Mouse (Mus musculus): ENCODE results near the gene Trim58. TPM values are rescaled to one million over a fixed set of nuclear protein-coding genes. Genes with fewer than 3 reads are reported as not detected.

Gene Trim58
- not detected for total RNA-seq (2021)
- long read RNA-seq = 0 reads

DNA sequence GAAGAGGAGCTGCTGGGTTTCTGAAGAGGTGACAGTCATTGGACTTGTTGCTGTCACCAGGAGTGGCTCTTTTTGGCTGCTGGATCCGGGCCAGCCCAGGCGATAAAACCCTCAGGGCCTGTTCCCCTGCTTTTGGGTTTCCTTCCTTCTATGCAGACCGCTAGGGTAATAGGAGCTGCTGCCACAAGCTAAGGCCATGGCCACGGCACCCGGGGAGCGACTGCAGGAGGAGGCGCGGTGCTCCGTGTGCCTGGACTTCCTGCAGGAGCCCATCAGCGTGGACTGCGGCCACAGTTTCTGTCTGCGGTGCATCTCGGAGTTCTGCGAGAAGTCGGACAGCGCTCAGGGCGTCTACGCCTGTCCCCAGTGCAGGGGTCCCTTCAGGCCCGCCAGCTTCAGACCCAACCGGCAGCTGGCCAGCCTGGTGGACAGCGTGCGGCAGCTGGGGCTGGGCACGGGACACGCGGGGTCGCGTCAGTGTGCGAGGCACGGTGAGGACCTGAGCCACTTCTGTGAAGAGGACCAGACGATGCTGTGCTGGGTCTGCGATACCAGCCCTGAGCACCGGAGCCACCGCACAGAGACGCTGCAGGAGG lies at the start of gene Trim58:
Gene Trim58, plus strand, starts transcription at position 194 of the 596 bp plus-strand sequence.
- DNase-seq (ENCODE audit: low spot score in 2 of 2) = no peak

DNA sequence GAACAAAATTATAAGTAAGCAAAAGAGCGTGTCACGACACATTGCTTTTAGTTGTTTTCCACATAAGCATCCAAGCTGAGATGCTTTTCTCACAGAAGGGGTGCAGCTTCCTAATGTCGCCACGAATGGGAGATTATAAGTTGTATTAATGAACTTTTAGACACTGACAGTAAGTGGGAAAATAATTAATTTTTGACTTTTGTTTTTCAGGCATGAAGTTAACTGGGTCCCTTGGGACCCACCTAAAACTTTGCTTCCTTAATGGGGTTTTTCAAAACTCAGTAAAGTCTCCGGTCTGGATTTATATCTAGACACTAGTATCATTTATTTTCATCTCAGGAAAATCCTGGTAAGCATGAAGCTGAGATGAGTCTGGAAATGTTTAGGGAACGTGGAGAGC lies 45.5 kb upstream of the Trim58 start, which contains the start of gene Olfr324:
Gene Olfr324, plus strand, starts transcription at position 301 of the 400 bp plus-strand sequence.
- DNase-seq (ENCODE audit: low spot score in 2 of 2) = no peak

DNA sequence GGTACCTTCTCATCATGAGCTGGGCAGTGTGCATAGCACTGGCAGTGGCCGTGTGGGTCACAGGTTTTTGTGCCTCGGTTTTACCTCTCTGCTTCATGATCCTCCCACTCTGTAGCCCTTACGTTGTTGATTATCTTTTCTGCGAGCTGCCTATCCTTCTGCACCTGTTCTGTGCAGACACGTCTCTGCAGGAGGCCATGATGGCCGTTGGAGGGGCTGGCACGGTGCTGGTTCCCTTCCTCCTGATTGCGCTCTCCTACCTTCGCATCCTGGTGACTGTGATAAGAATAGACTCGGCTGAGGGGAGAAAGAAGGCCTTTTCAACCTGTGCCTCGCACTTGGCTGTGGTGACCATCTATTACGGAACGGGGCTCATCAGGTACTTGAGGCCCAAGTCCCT lies 42.4 kb upstream of the Trim58 start:
- no peak for DNase-seq (ENCODE audit: low spot score in 2 of 2)

DNA sequence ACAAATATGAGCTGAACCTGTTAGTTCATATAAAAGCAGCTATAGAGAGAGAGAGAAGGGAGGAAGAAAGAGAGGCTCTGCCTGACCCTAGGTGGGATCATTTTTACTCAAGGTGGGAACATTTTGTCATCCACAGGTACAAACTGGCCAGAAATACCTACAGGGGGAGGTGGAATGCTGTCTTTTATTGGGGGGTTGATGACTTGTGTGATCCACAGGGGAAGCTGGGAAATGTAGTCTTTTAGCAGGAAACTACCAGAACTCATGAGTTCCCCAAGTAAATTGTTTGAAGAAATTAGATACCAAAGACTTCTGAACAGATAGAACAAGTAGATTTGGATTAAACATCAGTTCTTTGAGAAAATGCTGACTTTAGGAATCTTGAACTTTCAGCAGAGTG lies 38.2 kb upstream of the Trim58 start:
- no peak for DNase-seq (ENCODE audit: low spot score in 2 of 2)

DNA sequence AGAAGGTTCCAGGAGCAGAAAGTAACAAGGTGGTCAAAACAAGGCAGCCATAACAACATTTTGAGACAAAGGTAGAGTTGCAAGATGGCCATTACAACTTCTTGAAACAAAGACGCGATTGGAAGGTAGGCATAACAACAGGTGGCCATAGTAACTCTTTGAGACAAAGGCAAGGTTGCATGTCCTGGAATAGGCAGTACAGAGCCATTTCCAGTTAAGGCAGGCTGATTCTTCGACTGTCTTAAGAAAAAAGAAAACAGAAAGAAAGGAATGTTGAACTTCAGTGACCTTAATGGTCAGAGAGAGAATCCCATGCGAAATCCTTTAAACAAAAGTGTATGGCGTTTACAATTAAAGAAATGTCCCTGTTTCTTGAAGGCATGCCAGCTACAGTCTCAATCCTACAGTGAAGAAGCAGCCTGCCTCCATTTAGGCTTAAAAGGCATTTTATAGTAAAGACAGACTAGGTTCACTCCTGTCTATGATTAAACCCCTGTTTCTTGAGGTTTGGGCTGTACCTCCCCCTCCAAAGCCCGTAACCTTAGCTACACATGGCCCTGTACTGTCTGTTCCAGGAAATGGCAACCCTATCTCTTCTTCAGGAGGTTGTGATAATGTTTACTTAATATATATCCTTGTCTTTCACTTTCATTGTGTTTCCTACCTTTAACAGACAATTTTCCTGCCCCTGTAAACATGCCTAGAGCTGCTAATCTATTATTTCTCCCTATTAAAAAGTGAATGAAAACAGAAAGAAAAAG lies 37.3 kb upstream of the Trim58 start:
- no peak for DNase-seq (ENCODE audit: low spot score in 2 of 2)

DNA sequence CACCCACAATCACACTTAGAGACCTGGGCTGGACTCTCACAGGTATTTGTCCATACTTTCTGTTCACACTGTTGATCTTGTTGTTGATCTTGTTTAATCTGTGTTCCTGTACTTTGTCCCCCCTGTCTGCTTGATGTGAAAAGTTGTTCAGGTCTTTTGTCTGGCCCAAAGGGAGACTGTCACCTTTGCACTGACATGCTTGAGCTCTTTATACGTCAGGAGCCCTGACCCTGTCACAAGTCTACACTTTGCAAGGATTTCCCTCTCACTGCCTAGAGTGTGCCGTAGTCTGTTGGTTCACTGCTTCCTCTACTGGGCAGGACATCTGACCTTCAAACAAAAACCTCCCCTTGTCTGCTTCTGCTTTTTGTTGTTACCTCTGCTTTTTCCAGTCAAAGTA lies 35.6 kb upstream of the Trim58 start:
- no peak for DNase-seq (ENCODE audit: low spot score in 2 of 2)

DNA sequence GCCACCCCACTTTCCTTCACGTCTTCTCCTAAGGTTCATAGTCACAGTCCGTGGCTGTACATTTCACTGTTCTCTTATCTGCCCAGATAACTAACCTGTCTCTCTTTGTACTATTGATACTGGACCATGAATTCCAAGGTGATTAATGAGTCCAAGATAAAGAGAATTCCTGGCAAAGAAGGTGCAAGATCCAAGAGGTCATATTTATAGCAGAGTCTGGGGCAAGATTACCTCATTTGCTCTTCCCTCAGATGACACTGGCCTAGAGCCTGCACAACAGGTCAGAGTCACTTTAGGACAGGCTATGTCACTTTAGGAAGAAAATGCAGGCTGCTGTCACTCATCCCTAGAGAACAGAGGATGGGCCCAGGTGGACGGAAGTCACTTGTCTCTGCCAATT lies 35.0 kb upstream of the Trim58 start:
- DNase-seq (ENCODE audit: low spot score in 2 of 2) = no peak

DNA sequence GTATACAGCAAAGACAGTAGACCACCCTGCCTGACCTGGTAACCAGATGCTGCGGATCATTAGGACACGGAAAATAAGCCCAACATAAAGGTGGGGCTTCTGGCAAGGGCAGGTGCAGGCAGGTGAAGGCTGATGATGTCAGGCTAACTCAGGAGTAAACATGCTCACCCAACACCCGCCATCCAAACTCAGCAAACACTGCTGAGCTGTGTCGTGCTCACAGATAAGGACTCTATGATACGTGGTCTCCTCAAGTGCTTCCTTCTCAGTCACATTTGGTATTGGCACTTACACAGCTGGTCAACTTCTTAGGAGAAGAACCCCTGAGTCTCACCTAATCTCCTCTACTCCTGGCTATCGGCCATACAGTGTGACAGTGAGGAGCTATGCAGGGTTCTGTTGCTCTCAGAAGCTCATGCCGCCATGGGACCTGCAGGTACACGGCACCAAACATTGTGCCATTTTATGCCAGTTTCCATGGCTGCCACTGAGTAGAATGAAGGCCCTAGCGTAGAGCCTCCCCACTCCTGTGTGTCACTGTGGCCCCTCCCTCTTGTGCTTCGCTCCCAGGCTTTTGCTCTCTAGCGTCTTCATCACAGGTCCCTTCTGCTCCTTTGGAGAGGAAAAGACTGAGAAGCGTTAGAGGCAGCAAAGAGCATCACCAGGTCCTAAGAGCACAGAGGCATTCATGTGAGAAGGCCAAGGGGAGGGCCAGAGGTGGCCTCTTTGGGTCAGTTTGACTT lies 33.9 kb upstream of the Trim58 start:
- DNase-seq (ENCODE audit: low spot score in 2 of 2) = no peak

DNA sequence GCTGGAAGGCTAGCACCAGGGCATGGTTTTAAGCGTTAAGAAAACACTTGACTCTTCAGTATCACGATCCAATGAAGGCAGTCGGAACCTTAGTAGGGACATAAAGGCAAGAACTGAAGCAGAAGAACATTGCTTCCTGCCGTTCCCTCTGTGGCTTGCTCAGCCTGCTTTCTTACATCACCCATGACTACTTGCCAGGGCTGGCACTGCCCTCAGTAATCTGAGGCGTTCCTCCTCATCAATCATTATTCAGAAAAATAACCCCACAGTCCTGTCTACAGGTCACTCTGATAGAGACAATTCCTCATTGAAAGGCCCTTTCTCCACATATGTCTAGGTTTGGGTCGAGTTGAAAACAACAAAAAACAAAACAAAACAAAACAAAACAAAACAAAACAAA lies 33.2 kb upstream of the Trim58 start:
- no peak for DNase-seq (ENCODE audit: low spot score in 2 of 2)

DNA sequence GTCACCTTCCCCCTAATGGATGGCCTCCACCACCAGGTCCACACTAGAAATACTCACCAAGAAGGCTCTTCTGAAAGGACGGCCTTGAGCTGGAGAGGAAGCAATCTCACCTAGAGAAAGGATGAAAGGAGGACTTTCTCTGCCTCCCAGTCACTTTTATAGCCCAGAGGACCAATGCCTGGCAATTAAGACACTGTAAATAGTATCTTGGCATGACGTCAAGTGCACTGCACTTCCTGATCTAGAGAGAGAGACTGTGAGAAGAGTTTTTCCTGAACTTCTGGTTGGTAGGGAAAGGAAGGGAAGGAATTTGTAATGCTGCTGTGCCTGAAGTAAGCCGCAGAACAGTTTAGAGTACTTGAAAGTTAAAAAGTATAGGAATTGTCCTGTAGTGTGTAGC lies 26.9 kb upstream of the Trim58 start:
- DNase-seq (ENCODE audit: low spot score in 2 of 2) = no peak

DNA sequence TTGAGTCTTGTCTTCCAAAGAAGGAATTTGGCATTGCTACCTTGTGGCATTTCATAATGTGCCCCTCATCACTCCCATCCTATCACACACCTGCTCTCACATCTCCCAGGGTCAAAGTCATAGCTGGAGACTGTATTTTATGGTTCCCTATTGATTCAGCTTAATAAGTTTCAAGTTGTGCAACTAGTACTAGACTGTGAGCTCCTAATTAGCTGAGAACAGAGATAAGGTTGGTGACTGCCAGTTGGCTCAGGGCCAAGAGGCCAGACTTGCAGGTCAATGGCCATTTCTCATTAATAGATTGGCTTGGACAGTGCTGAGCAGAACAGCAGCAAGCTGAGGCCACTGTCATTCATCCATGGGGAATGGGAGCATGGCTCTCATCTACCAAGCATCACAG lies 25.7 kb upstream of the Trim58 start:
- DNase-seq (ENCODE audit: low spot score in 2 of 2) = no peak

DNA sequence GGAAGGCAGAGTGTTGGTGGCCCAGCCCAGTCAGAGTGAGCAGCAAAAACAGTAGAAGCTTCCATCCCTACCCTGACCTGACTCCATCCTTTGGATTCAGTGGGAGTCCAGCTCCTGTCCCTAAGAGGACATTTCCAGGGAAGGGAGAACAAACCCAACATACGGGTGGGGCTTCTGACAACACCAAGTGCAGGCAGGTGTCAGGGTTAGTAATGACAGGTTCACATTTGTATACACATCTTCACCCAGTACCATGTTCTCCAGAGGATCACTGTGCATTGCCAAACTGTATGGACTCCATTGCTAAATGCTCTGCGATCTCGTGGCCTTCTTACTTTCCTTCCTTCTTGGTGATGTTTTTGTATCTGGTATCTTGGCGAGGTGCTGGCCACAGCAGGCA lies 24.3 kb upstream of the Trim58 start, which contains the start of gene 2210407C18Rik:
Gene 2210407C18Rik, minus strand, starts transcription at position 101 of the 400 bp plus-strand sequence.
- no peak for DNase-seq (ENCODE audit: low spot score in 2 of 2)

DNA sequence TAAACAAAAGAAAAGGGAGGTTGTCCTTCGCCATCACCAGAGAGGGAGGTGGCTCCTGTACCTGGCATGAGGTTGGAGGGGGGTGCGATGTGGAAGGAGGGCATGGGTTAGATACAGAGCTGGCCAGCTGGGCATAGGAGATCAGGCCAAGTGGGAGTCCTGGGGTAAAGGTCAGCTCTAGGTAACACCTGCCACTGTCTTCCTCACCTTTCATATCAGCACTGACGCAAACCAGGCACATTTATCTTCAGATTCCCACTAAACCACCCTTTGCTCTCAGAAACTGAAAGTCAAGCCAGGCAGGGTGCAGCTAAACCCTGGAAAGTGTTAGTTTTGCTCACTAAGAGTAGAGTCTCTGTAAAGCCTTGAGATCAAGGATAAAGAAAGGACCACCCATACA lies 21.9 kb upstream of the Trim58 start:
- no peak for DNase-seq (ENCODE audit: low spot score in 2 of 2)

DNA sequence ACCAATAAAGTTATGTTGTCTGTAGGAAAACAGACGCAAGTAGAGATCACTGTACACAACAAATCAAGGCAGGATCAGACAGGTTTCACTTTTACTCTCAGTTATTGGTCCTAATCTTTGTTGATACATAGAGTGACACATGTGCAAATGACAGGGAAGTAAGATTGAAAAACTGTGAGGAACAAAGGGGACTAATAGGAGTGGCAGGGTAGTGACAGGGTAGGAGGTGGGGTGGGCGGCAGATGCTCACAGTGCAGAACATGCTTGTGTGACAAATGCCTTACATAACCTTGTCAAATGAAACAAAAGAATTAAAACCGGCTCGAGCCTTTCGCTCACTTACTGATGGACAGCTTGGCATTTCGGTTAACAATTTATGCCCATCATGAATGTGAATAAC lies 21.5 kb upstream of the Trim58 start:
- DNase-seq (ENCODE audit: low spot score in 2 of 2) = peak; percentile 19 to 74

DNA sequence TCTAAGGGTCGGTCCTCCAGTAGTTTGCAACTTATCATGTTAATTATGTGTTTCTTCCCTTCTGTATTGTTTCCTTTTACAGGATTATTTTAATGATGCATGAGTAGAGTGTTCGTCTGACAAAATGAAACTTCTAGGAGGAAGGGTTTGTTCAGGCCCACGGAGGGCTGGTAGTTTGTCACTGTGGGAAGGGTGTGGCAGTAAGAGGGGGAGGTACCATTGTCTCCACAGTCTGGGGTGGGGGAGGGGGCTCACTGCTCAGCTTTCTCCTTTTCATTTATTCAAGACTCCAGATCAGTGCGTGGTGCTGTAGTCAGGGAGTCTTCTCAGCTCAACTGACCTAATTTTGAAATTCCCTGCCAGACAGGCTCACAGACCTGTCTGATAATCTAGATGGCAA lies 14.1 kb upstream of the Trim58 start:
- no peak for DNase-seq (ENCODE audit: low spot score in 2 of 2)

DNA sequence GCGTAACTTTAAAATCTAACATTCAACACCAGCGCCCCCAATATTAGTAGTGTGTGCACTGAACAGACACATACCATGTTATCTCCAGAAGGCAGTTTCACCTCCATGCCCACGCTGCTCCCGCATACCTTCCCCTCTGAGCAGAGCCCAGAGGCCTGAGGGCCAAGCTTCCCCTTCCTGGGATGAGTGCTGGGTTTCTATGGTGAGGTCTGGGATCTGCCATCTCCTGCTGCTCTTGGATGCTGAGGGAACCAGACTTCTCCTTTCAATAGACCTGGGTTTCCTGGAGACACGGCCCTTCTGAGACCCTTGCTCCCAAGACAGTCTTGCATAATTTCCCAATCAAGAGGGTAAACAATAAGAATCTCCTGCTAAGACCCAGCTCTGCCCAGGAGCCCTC lies 9.9 kb upstream of the Trim58 start, which contains the start of gene Olfr323:
Gene Olfr323, minus strand, starts transcription at position 101 of the 400 bp plus-strand sequence.
- no peak for DNase-seq (ENCODE audit: low spot score in 2 of 2)

DNA sequence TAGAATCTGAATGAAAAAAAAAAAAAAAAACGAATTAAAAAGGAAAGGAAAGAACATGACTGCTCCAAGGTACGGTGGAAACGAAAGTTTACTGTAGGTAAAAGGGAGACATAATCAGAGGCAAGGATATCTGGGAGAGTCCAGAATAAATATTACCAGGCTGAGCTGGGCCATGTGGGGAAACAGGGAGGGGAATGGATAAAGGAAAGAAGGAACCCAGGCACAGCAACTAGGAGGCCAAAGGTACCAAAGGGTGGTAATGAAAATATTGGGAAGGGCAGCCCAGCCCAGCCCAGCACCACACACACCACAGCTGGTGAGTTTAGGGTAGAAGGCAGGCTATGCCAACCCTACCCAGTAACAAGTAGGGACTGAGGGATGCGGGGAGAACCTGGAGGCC lies 5.4 kb upstream of the Trim58 start:
- no peak for DNase-seq (ENCODE audit: low spot score in 2 of 2)

DNA sequence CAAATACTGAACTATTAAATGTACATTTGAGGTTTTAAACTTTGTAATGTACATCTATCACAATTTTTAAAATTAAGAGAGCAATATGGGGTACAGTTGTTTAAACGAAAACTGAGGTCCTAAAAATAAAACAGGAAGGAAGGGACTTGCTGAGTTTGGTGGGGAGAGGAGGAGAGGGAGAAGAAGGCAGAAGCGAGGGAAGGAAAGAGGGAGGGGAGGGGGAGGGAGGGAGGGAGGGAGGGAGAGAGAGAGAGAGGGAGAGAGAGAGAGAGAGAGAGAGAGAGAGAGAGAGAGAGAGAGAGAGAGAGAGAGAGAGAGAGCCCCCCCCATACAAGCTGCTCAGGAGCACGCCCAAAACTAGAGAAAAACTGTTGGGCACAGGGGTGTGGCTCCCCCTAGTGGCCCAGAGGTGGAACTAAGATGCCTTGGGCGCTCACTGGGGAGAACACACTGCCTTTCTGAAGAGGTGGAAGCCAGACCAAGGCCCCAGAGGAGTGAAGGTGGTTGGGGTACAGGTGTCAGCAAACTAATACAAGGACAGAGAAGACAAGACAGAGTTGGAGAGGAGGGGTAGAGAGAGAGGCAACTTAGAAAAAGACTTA lies 3.8 kb upstream of the Trim58 start:
- DNase-seq (ENCODE audit: low spot score in 2 of 2) = peak; percentile 37 to 64

DNA sequence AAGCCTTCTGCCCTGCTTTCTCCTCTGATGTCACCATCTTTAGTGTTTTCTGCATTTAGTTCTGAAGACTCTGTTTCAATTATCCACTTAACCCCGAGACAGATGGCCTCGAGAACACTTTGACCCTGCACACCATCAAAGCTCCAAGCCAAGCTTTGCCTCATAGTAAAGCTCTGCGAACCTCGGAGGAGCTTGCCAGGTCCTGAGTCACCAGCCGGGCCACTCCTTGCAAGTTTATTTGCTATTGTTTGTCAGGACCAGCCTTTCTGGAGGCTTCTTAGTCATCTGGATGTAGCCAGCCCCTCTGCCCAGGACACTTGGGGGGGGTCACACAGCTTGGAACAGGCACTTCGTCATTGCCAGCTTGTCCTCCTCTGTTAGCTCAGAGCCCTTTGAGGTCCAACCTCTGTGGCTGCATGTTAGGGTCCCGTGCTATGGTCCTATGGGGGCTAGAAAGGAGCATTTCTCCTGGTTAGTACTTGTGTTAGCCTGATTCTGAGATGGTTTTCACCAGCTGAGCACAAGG lies 2.0 kb upstream of the Trim58 start:
- no peak for DNase-seq (ENCODE audit: low spot score in 2 of 2)

DNA sequence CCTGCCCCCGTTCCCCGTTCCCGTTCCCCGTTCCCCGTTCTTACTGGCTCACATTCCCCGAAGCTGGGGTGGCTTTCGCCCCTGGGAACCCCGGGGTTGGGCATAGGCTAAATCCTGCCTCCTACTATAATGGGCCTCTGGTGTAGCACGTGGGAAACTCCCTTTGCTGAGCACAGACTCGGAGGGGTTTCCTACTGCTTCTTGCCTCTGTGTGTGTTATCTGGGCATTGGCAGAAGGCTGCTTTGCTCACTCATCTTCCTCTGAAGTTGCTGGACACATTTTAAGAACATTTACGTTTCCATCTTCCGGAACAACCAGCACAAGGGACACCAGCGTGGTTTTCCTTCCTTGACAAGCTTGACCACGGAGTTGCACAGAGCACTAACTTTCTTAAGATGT lies 792 bp downstream of the Trim58 start:
- no peak for DNase-seq (ENCODE audit: low spot score in 2 of 2)

DNA sequence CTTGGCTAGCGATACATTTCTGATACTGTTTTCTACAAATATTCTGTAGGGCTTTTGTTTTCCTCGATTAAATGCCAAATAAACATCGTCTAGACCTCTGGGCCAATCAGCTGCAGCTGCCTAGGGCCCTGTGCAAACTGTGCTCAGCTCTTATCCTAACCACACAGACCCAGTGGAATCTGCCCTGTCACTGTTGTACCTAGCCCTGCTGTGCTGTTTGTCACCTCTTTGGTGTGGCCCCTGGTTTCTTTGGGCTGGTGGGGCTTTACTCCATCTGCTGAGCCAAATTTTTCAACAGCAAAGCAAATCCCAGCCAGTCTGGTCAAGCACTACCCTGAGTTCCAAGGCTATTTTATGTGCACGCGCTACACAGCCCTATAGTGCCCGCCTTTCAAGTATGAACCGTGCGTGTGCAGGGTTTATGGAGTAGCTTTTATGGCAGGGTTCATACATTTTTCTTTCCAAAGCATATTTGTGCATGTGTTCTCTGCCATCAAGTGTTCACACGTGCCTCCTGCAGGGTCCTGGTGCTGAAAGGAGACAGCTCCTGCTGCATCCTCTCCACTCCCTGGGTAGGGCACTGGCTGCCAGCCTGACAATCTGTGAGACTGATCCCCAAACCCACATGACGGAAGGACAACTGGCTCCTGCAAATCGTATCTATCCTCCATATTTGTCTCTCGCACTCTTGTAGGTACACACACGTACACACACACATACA lies 1.5 kb downstream of the Trim58 start:
- DNase-seq (ENCODE audit: low spot score in 2 of 2) = no peak
